Mouse (Mus musculus) macrophage (primary cell): ENCODE data around the gene Vhl. TPM values are rescaled to one million over a fixed set of nuclear protein-coding genes. Genes with fewer than 3 reads are reported as not detected.

ENCODE experiments used
- H3K27ac ChIP-seq: fragments of 350-480 bp; formaldehyde crosslinking; 2 replicates; pipeline ENCODE4 v1.9.0; 2021
- H3K36me3 ChIP-seq: fragments of 350-480 bp; formaldehyde crosslinking; 2 replicates; pipeline ENCODE4 v1.9.0; 2021; ENCODE audit errors: inconsistent target
- H3K4me3 ChIP-seq: fragments of 350-480 bp; formaldehyde crosslinking; 2 replicates; pipeline ENCODE4 v1.9.0; 2021; ENCODE audit errors: inconsistent target
- H3K79me2 ChIP-seq: fragments of 350-480 bp; formaldehyde crosslinking; 2 replicates; pipeline ENCODE4 v1.9.0; 2021; ENCODE audit errors: inconsistent target
- WGBS: methylation state at CpG from one replicate; pipeline ENCODE4 v1.1.7; 2026; ENCODE audit warnings: inconsistent platforms; ENCODE audit not compliant: missing documents; 5-methylcytosine and 5-hydroxymethylcytosine counted together
- polyA plus RNA-seq: library from polyadenylated mRNA; stranded (reverse); fragments of 250-400 nt; gene quantifications from 3 replicates; pipeline ENCODE4 v1.2.4, GENCODE M21; 2018; ENCODE audit warnings: inconsistent platforms
- total RNA-seq, 78 experiments: library from RNA; depleted of rRNA; stranded (reverse); fragments of 250-400 nt; gene quantifications; 1 replicate in 9 of 78; 2 replicates in 24 of 78; 3 replicates in 43 of 78; 4 replicates in 2 of 78; pipeline ENCODE4 v1.2.4; 2018; ENCODE audit warnings: inconsistent platforms in 56 of 78

Vhl gene
- total RNA-seq (2018; cell fraction: chromatin; rRNA removed): 10 to 100 TPM in 4 of 26 experiments, 1 to 10 TPM in 22; 2.6 to 11.8 (median 7.7) TPM
- 10 to 100 TPM in 23 of 26 experiments, 1 to 10 TPM in 3; 7.6 to 18.9 (median 14.0) TPM for total RNA-seq (2018; cell fraction: cytosol; rRNA removed)
- 10 to 100 TPM in 17 of 26 experiments, 1 to 10 TPM in 9; 4.2 to 18.9 (median 11.0) TPM for total RNA-seq (2018; cell fraction: nucleus; rRNA removed)
- 9.9 to 17.1 TPM (median 13.7 TPM) in 3 replicates for polyA plus RNA-seq

GRCm38 (mm10) chr6:113623941-113624751, at the start of gene Vhl:
TSS of gene Vhl (plus strand) at chr6:113623959.
- peak within 1 kb of the TSS; percentile 65 for H3K4me3 ChIP-seq
- H3K79me2 ChIP-seq: peaks cover 39% of the 10 kb centered on the region
- H3K36me3 ChIP-seq: peaks cover 10% of the 10 kb centered on the region; the same call in 1 of the 2 replicates
- under 1% methylated on average over 69 of the region's 76 CpGs for WGBS
- 0 out of 2 replicates have a peak within 1 kb of the TSS, but pooled peaks have one; percentile 32 for H3K27ac ChIP-seq

DNA sequence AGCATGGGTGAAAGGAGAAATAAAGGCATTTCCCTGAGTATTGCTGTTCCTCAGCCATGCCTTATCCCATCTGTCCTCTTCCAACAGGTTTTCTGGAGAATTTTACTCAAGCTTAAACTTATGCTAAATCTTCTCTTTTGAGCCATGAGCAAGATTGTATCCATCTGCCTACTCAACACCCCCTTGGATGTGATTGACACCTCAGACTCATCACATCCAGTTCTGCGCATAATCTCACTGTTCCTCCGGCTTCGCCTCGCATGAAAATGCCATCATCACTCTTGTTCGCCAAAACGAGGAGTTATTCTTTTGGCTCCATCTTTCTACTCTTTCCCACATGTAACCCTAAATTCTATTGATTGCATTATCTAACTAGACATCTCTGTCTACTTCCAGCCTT, 47.7 kb upstream of the Vhl start:
- Histone ChIP-seq H3K4me3 (no peak overlapping the region), H3K36me3 (no peaks in the 10 kb centered on the region), H3K79me2 (no peaks in the 10 kb centered on the region), H3K27ac (no peak overlapping the region)
- 97% methylated on average over 6 of the region's 6 CpGs for WGBS

- Histone ChIP-seq H3K4me3 (no peak overlapping the region), H3K36me3 (no peaks in the 10 kb centered on the region), H3K27ac (no peak overlapping the region), H3K79me2 (no peaks in the 10 kb centered on the region)
- WGBS: 94% methylated on average over 3 of the region's 3 CpGs
These were observed 44.5 kb upstream of the Vhl start for GRCm38 (mm10) chr6:113579306-113579705.

DNA sequence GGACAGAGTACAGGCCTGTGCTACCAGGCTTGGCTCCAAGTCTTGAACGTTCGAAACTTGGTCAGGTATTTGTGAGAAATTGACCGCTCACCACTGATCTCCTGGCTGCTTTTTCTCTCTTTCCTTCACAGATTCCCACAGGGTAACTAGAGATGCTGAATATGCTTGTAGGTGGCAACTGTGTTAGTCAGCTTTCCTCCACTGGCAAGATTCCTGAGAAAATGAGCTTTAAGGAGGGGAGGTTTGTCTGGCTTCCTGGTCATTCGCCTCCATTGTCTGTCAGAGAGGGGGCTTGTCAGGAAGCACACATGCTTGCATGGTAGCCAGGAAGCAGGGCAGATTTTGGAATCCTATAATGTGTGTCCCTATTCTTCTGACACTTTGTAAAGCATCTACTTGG, 40.7 kb upstream of the Vhl start:
- Histone ChIP-seq H3K36me3 (no peaks in the 10 kb centered on the region), H3K4me3 (no peak overlapping the region), H3K27ac (no peak overlapping the region), H3K79me2 (no peaks in the 10 kb centered on the region)
- WGBS: 98% methylated on average over 4 of the region's 4 CpGs

DNA sequence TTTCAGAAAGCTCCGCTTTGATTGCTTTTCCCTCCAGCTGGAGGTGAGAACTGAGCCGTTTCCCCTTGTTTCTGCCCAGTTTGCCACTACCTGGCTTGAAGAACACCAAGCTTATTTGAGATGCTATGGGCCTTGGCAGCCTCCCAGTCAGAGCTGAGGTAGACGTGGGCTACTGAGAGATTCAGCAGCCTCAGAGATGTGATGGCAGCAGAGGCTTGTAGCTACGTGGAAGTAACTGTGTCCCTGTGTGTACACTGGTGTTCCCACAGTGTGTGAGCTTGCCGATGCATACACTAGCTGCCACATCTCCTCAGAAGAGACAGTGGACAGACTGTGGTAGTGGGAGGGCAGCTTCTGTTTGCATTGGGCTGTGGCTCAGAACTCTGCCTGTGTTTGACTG, 38.7 kb upstream of the Vhl start:
- WGBS: 95% methylated on average over 5 of the region's 5 CpGs
- Histone ChIP-seq H3K36me3 (no peaks in the 10 kb centered on the region), H3K27ac (no peak overlapping the region), H3K4me3 (no peak overlapping the region), H3K79me2 (no peaks in the 10 kb centered on the region)

DNA sequence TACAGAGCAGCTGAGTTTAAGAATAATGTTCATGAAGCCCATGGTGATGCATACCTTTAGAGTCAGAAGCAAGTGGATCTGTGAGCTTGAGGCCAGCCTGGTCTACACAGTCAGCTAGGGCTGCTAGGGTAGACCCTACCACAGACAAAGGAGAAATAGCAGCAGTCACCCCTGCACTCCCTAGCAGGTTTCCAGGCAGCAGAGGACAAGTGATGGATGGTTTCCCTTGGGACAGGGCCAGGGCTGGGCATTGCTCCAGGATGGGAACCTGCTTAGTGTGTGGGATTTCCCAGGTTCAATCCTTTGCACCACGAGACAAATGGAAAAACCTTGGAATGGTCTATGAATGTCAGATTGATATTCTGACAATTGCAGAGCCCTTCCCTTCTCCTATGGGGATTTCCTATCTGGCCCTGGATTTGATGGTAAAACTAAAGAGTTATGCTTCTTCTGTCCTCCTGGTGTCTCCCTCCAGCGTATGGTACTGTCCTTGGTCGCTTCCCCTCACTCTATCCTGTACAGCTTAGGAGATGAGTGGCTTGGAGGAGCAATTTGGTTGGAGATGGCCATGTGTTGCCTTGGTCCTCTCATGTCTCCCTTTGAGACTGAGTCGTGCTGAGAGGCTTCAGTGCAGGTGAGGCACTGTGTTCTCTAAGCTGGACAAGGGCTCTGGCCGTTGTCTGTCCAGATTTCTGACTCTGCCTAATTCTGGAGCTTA, 37.1 kb upstream of the Vhl start:
- Histone ChIP-seq H3K36me3 (no peaks in the 10 kb centered on the region), H3K27ac (no peak overlapping the region), H3K4me3 (no peak overlapping the region), H3K79me2 (no peaks in the 10 kb centered on the region)
- WGBS: 94% methylated on average over 4 of the region's 5 CpGs

GRCm38 (mm10) chr6:113592637-113593036, 31.1 kb upstream of the Vhl start:
- Histone ChIP-seq H3K79me2 (no peaks in the 10 kb centered on the region), H3K4me3 (no peak overlapping the region), H3K36me3 (no peaks in the 10 kb centered on the region), H3K27ac (no peak overlapping the region)
- WGBS: 97% methylated on average over 2 of the region's 2 CpGs

DNA sequence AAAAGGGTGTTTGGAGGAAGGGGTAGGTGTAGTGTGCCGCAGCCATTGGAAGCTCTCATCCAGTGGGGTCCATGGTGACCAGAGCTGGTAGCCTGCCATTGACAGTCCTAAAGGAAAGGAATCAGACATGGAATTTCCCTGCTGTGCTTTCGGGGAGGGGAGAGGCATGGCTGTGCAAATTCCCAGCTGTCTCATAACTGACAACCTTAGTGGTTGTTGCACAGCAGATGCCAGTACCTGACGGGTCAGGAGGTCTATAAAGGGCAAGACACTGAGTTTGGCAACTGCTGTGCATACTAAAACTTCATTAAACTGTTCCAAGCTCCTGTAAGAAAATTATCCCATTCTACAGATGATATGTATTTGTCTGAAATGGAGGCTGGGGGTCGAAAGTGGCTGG, 25.8 kb upstream of the Vhl start:
- no peak overlapping the region for H3K4me3 ChIP-seq
- WGBS: 91% methylated on average over 4 of the region's 4 CpGs
- H3K27ac ChIP-seq: no peak overlapping the region
- no peaks in the 10 kb centered on the region for H3K36me3 ChIP-seq
- no peaks in the 10 kb centered on the region for H3K79me2 ChIP-seq

- Histone ChIP-seq H3K27ac (no peak overlapping the region), H3K36me3 (no peaks in the 10 kb centered on the region), H3K4me3 (no peak overlapping the region), H3K79me2 (peaks cover under 1% of the 10 kb centered on the region; the same call in 1 of the 2 replicates)
- WGBS: 99% methylated on average over 5 of the region's 5 CpGs
These were observed 23.9 kb upstream of the Vhl start for GRCm38 (mm10) chr6:113599833-113600232.

GRCm38 (mm10) chr6:113600543-113601139, 23.1 kb upstream of the Vhl start, which contains the start of gene Fancd2os:
TSS of gene Fancd2os (minus strand) at chr6:113600715.
- 88% methylated on average over 23 of the region's 23 CpGs for WGBS
- no peak within 1 kb of the TSS for H3K27ac ChIP-seq
- H3K4me3 ChIP-seq: no peak within 1 kb of the TSS
- H3K36me3 ChIP-seq: no peaks in the 10 kb centered on the region
- H3K79me2 ChIP-seq: peaks cover 8% of the 10 kb centered on the region

- Histone ChIP-seq H3K4me3 (no peak overlapping the region), H3K27ac (no peak overlapping the region), H3K36me3 (no peaks in the 10 kb centered on the region), H3K79me2 (peaks cover 30% of the 10 kb centered on the region)
- WGBS: 93% methylated on average over 6 of the region's 6 CpGs
These were observed 20.9 kb upstream of the Vhl start for GRCm38 (mm10) chr6:113602821-113603220.

DNA sequence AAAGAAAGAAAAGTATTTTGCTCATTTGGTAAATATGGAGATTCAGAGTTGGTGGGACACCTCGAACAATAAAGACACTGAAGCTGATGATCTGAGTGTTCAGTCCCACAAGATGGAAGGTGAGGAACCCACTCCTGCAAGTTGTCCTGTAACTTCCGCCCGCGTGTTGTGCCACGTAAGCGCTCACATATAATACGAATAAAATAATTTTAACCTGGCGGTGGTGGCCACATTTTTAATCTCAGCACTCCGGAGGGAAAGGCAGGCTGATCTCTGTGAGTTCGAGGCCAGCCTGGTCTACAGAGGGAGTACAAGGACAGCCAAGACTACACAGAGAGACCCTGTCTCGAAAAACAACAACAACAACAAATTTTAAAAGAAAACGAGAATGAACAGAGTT, 19.8 kb upstream of the Vhl start:
- H3K79me2 ChIP-seq: peaks cover 42% of the 10 kb centered on the region
- peak overlapping the region; percentile 22; the same call in 1 of the 2 replicates for H3K27ac ChIP-seq
- peak overlapping the region; percentile 87 for H3K4me3 ChIP-seq
- WGBS: 73% methylated on average over 12 of the region's 12 CpGs
- H3K36me3 ChIP-seq: no peaks in the 10 kb centered on the region

GRCm38 (mm10) chr6:113604432-113605223, 19.1 kb upstream of the Vhl start, which contains the start of gene Brk1:
TSS of gene Brk1 (plus strand) at chr6:113604772.
- peak within 1 kb of the TSS; percentile 42; the same call in 1 of the 2 replicates for H3K27ac ChIP-seq
- no peaks in the 10 kb centered on the region for H3K36me3 ChIP-seq
- 2% methylated on average over 65 of the region's 65 CpGs for WGBS
- peaks cover 48% of the 10 kb centered on the region for H3K79me2 ChIP-seq
- H3K4me3 ChIP-seq: peak within 1 kb of the TSS; percentile 87

GRCm38 (mm10) chr6:113605224-113605545, 18.6 kb upstream of the Vhl start:
- peak overlapping the region; percentile 87 for H3K4me3 ChIP-seq
- H3K27ac ChIP-seq: peak overlapping the region; percentile 42; the same call in 1 of the 2 replicates
- WGBS: 3% methylated on average over 10 of the region's 10 CpGs
- H3K36me3 ChIP-seq: no peaks in the 10 kb centered on the region; the same call in 1 of the 2 replicates
- peaks cover 54% of the 10 kb centered on the region for H3K79me2 ChIP-seq
